Mouse (Mus musculus): Measurements from ENCODE around the gene Gm20388. TPM values are rescaled to one million over a fixed set of nuclear protein-coding genes. Genes with fewer than 3 reads are reported as not detected.

Gene Gm20388
- polyA plus RNA-seq, 1 experiment from 2014 or later = not detected

DNA sequence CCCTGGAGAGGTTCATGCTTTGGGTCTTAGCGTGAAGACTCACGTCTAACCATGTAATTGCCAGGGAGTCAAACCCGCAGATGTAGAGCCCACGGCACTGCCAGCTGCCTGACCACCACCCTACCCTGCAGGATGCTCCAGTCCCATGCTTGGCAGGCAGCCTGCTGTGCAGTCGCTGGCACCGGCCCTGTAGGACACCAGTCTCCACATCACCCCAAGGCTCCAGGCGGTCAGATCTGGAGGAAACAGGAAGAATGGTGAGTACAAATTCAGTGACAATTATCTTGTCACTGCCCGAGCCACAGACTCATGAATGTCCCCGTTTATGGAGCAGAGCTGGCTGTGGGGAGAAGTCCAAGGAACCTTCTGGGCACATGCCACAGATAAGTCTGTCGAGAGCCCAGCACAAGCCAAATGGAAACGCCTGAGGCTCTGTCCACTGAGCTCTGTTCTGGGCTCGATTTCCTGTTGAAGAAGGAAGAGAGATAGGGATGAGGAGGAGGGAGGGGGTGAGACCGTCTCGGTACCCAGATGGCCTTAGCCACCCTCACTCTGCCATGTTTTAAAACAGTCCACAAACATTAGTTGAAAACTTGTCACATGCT, 1006.3 kb downstream of the Gm20388 start:
- H3K4me2 ChIP-seq = no peak overlapping the region
- 38% methylated on average over 14 of the region's 14 CpGs for WGBS
- peaks cover 15% of the 10 kb centered on the region for H3K4me1 ChIP-seq
- ATAC-seq (ENCODE audit: insufficient number of reproducible peaks, insufficient read depth, low FRiP score, low TSS enrichment, low read depth) = no peak
- H3K27me3 ChIP-seq = peaks cover 16% of the 10 kb centered on the region; the same call in 1 of the 2 replicates
- H3K36me3 ChIP-seq = no peaks in the 10 kb centered on the region
- H3K9ac ChIP-seq = no peak overlapping the region
- no peak overlapping the region for H3K4me3 ChIP-seq
- H3K27ac ChIP-seq = no peak overlapping the region
- no peaks in the 10 kb centered on the region for H3K9me3 ChIP-seq

DNA sequence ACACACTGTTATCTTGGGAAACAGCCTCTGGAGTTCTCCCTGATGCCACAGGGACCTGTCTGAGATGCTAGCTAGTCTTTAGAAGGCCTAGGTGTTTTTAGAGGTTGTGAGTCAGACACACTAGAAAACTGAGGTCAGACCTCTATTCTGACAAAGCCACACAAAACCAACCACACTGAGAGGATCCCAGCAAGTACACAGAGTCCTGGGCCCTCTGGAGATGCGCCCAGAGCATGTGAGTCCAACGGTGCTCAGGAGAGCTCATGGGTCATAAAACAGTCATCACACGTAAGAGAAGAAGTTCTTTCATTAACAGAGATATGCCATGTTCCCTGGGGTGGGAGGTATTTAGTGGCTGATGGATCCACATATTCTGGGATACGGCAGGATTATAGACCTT, 1009.9 kb downstream of the Gm20388 start:
- Histone ChIP-seq H3K9ac (no peak overlapping the region), H3K27me3 (peaks cover 14% of the 10 kb centered on the region; the same call in 1 of the 2 replicates), H3K4me3 (no peak overlapping the region), H3K4me1 (0 out of 2 replicates have a peak, but pooled peaks cover 4% of the 10 kb centered on the region), H3K27ac (no peak overlapping the region), H3K4me2 (no peak overlapping the region), H3K36me3 (no peaks in the 10 kb centered on the region), H3K9me3 (no peaks in the 10 kb centered on the region)
- 88% methylated on average over 4 of the region's 4 CpGs for WGBS
- no peak for ATAC-seq (ENCODE audit: insufficient number of reproducible peaks, insufficient read depth, low FRiP score, low TSS enrichment, low read depth)

DNA sequence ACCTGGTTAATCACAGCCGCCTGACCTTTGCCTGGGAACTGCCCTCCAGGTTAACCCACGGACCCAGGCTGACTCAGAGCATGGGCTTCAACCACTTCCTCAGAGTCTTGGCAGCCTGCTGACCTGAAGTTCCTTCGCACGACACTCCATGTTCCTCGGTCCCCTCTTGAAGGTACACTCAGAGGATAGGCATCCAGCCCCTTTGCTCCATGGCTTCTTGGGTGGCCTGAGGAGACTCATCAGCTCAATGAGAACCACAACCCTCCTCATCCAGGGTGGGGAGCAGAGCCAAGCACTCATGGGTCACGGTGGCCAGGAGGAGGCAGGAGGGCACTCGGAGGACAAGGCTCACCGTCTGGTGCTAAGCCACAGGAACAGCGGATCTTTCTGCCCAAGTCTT, 1015.6 kb downstream of the Gm20388 start:
- no peak for ATAC-seq (ENCODE audit: insufficient number of reproducible peaks, insufficient read depth, low FRiP score, low TSS enrichment, low read depth)
- Histone ChIP-seq H3K9me3 (no peaks in the 10 kb centered on the region), H3K4me3 (no peak overlapping the region), H3K36me3 (no peaks in the 10 kb centered on the region), H3K27ac (no peak overlapping the region), H3K9ac (no peak overlapping the region), H3K4me1 (no peaks in the 10 kb centered on the region), H3K4me2 (no peak overlapping the region), H3K27me3 (peaks cover 19% of the 10 kb centered on the region; the same call in 1 of the 2 replicates)
- WGBS = 83% methylated on average over 9 of the region's 9 CpGs

DNA sequence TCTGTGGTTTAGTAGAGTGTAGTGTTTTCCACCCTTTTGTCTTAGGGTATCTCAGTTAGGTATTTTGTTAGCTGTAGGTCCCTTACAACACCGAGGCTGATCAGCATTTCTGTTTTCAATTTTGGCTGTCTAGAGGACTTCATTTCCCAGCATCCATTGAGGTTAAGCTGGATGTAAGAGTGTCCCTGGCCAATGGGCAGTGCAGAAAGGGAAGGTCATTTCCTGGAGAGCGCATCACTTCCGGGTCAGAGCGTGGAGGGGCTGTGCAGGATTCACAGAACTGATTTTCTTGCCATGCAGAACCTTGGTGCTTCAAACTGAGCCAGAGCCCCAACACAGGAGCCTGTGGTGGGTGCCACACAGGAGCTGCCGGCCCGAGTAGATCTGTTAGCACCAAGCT, 1017.4 kb downstream of the Gm20388 start:
- H3K9me3 ChIP-seq = no peaks in the 10 kb centered on the region
- peaks cover 25% of the 10 kb centered on the region; the same call in 1 of the 2 replicates for H3K27me3 ChIP-seq
- no peak overlapping the region for H3K27ac ChIP-seq
- no peak overlapping the region for H3K4me3 ChIP-seq
- H3K9ac ChIP-seq = no peak overlapping the region
- no peaks in the 10 kb centered on the region for H3K4me1 ChIP-seq
- 73% methylated on average over 6 of the region's 6 CpGs for WGBS
- no peak for ATAC-seq (ENCODE audit: insufficient number of reproducible peaks, insufficient read depth, low FRiP score, low TSS enrichment, low read depth)
- no peaks in the 10 kb centered on the region for H3K36me3 ChIP-seq
- H3K4me2 ChIP-seq = no peak overlapping the region

DNA sequence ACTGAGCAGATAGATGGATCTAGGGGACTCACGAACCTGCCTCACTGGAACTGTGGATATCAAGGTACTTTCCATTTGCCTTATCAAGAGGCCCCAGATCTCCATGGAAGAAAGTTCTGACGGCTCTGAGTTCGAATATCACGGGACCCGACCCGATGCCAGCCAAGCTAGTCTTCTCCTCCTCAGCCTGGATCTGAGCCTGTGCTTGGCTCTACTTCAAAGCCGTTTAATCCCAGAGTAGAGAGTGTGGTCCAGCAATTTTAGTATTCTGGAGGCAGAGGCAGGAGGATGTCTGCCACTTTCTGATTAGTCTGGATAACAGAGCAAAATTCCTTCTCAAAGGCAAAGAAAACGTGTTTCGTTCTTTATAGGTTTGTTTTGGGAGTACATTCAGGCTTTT, 1024.0 kb downstream of the Gm20388 start:
- no peak overlapping the region for H3K4me2 ChIP-seq
- ATAC-seq (ENCODE audit: insufficient number of reproducible peaks, insufficient read depth, low FRiP score, low TSS enrichment, low read depth) = no peak
- peaks cover 7% of the 10 kb centered on the region for H3K4me1 ChIP-seq
- no peaks in the 10 kb centered on the region for H3K9me3 ChIP-seq
- no peak overlapping the region for H3K27ac ChIP-seq
- no peaks in the 10 kb centered on the region for H3K36me3 ChIP-seq
- no peak overlapping the region for H3K9ac ChIP-seq
- H3K27me3 ChIP-seq = peaks cover 78% of the 10 kb centered on the region
- WGBS = 90% methylated on average over 9 of the region's 9 CpGs
- no peak overlapping the region for H3K4me3 ChIP-seq

DNA sequence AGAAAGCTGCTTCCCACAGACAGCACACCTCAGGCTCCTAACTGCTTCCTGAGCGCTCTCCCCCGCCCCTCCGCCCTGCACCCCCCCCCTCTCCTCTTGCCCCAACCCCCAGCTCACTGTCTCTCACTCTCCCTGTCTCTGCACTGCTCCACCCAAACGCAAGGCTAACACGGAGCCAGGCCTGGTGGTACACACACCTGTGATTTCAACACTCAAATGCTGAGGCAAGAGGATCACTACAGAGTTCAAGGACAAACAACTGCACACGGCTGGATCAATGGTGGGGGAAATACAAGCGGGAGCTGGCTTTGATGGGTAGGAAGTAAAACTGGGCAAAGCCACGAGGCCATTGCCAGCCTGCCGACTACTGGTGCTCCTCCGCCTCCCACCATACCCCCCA, 1026.0 kb downstream of the Gm20388 start:
- H3K4me1 ChIP-seq = peaks cover 12% of the 10 kb centered on the region
- no peak overlapping the region for H3K9ac ChIP-seq
- H3K27me3 ChIP-seq = peaks cover 79% of the 10 kb centered on the region
- H3K9me3 ChIP-seq = no peaks in the 10 kb centered on the region
- no peak overlapping the region for H3K4me2 ChIP-seq
- no peak for ATAC-seq (ENCODE audit: insufficient number of reproducible peaks, insufficient read depth, low FRiP score, low TSS enrichment, low read depth)
- H3K4me3 ChIP-seq = no peak overlapping the region
- WGBS = 55% methylated on average over 10 of the region's 10 CpGs
- H3K27ac ChIP-seq = no peak overlapping the region
- no peaks in the 10 kb centered on the region for H3K36me3 ChIP-seq

DNA sequence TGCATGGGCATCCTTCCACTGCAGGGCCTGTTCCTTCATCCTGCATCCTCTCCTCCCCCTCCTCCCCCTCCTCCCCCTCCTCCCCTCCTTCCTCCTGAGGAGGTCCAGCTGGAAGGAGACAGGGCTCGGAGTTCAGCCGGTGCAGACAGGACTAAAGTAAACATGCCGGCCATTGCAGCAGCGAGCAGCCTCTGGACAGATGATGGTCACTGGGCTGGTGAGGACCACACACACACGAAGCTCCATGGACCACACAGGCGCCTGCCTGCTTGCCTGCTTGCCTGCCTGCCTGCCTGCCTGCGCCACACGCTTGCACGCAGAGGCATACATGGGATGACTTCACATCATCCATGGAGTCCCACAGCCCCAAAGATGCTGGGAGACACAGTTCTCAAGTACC, 1026.8 kb downstream of the Gm20388 start:
- H3K27me3 ChIP-seq = peaks cover 79% of the 10 kb centered on the region
- no peak overlapping the region for H3K27ac ChIP-seq
- no peak overlapping the region for H3K4me3 ChIP-seq

DNA sequence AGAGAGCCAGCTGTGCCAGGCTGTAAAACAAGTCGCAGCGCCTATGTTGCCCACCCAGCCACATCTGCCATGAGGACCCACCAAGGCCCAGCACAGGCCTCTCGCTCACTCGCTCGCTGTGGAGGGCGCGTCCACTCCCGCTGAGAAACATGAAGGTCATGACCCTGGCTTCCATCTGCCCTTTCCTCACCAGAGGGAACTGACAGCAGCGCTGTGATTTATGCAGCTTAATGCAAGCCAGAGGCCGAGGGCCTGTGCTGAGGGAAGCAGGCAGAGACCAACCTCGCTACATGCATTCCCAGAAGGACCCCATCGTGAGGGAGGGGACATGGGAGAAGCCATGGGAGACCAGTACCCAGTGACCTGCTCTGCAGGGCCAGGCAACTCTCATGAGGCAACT, 1029.6 kb downstream of the Gm20388 start:
- Histone ChIP-seq H3K9ac (no peak overlapping the region), H3K4me1 (peaks cover 12% of the 10 kb centered on the region), H3K4me3 (no peak overlapping the region), H3K4me2 (no peak overlapping the region), H3K36me3 (no peaks in the 10 kb centered on the region), H3K27ac (no peak overlapping the region), H3K27me3 (peaks cover 80% of the 10 kb centered on the region), H3K9me3 (no peaks in the 10 kb centered on the region)
- 26% methylated on average over 12 of the region's 12 CpGs for WGBS
- ATAC-seq (ENCODE audit: insufficient number of reproducible peaks, insufficient read depth, low FRiP score, low TSS enrichment, low read depth) = no peak

More for the DNA sequence above, 1026.8 kb downstream of the Gm20388 start:
- H3K4me1 ChIP-seq = peaks cover 12% of the 10 kb centered on the region
- no peaks in the 10 kb centered on the region for H3K36me3 ChIP-seq
- ATAC-seq (ENCODE audit: insufficient number of reproducible peaks, insufficient read depth, low FRiP score, low TSS enrichment, low read depth) = no peak
- no peak overlapping the region for H3K4me2 ChIP-seq
- 37% methylated on average over 9 of the region's 9 CpGs for WGBS
- H3K9ac ChIP-seq = no peak overlapping the region
- no peaks in the 10 kb centered on the region for H3K9me3 ChIP-seq

DNA sequence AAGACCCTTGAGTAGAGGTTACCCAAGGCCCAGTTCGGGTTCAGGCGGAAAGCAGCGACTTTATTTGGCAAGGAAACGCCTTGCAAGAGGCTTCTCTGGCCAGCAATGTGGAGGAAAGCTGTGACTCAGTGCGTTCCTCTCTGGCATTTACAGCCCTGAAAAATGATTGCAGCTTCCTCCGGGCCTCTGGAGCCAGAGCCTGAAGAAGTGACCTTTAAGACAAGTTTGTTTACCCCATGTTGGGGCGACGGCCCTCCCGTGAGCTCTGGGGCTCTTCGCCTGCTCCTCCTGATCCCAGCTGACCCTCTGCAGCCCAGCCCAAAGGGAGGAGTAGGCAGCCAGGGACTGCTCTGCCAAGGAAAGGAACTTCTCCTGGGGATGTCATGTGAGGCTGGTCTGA, 1036.6 kb downstream of the Gm20388 start:
- Histone ChIP-seq H3K4me3 (no peak overlapping the region), H3K27me3 (peaks cover 82% of the 10 kb centered on the region), H3K36me3 (no peaks in the 10 kb centered on the region), H3K4me1 (peaks cover 31% of the 10 kb centered on the region), H3K9ac (no peak overlapping the region), H3K4me2 (no peak overlapping the region), H3K9me3 (no peaks in the 10 kb centered on the region), H3K27ac (no peak overlapping the region)
- ATAC-seq (ENCODE audit: insufficient number of reproducible peaks, insufficient read depth, low FRiP score, low TSS enrichment, low read depth) = no peak
- 68% methylated on average over 10 of the region's 10 CpGs for WGBS

DNA sequence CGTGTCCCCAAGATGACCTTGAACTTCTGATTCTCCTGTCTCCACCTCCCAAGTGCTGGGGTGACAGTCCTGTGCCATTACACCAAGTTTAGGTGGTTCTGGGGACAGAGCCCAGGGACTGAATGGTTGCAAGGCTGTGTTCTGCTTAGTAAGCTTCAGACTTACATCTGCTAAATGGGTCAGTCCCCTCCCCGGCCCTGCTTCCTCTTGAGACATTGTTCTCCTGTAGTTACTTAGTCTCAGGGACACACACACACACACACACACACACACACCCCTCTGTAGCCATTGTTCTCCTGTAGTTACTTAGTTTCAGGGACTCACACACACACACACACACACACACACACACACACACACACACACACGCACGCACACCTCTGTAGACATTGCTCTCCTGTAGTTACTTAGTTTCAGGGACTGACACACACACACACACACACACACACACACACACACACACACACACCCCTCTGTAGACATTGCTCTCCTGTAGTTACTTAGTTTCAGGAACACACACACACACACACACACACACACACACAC, 1037.5 kb downstream of the Gm20388 start:
- H3K27ac ChIP-seq = no peak overlapping the region
- peaks cover 39% of the 10 kb centered on the region for H3K4me1 ChIP-seq
- H3K9ac ChIP-seq = no peak overlapping the region
- ATAC-seq (ENCODE audit: insufficient number of reproducible peaks, insufficient read depth, low FRiP score, low TSS enrichment, low read depth) = no peak
- no peaks in the 10 kb centered on the region for H3K36me3 ChIP-seq
- peaks cover 82% of the 10 kb centered on the region for H3K27me3 ChIP-seq
- no peak overlapping the region for H3K4me3 ChIP-seq
- no peaks in the 10 kb centered on the region for H3K9me3 ChIP-seq
- peak overlapping the region; percentile 40; the same call in 1 of the 2 replicates for H3K4me2 ChIP-seq
- 74% methylated on average over 4 of the region's 4 CpGs for WGBS

DNA sequence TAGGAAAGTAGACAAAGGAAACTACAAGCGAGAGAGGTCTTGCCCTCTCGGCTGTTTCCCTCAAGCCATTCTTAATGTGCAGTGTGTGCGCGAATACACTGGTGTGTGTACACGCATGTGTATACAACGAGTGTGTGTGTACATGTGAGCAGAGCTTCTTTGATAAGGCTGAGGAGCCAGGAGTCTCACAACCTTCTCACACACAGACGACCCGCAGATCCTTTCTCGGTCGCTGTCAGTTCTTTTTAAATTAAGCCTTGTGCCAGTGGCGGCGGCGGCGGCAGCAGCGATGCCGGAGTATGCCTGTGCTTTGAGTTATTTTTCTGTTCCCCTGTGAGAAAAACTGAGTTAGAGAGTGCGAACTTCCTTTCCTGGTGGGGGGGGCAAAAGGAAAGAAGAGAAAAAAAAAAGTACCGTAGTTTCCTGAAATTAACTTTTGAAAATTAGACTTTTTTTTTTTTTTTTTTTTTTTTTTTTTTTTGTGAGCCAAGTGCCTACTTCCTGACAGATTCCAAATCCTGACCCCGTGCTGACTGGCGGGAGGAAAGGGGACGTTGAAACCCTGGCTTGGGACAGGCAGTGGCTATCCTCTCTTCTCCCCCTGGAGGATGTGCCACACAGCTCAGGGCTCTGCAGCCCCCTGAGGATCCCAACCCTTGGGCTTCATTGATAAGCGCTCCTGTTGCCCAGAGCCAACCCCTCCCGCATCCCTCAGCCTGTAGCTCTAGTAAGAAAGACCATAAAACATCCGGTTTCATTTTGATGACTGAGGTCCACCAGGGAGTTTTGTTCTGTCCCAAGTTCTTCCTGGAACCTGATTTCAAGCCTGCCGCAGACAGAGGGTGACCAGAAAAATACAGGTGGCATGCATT, 1038.2 kb downstream of the Gm20388 start:
- Histone ChIP-seq H3K4me1 (peaks cover 43% of the 10 kb centered on the region), H3K27me3 (peaks cover 84% of the 10 kb centered on the region), H3K36me3 (no peaks in the 10 kb centered on the region), H3K27ac (no peak overlapping the region), H3K9ac (no peak overlapping the region), H3K4me2 (peak overlapping the region; percentile 40), H3K9me3 (no peaks in the 10 kb centered on the region), H3K4me3 (no peak overlapping the region)
- WGBS = 25% methylated on average over 25 of the region's 25 CpGs
- ATAC-seq (ENCODE audit: insufficient number of reproducible peaks, insufficient read depth, low FRiP score, low TSS enrichment, low read depth) = no peak
